Mouse (Mus musculus): Measurements from ENCODE around the gene Lpar4. TPM values are rescaled to one million over a fixed set of nuclear protein-coding genes. Genes with fewer than 3 reads are reported as not detected.

Gene Lpar4
- polyA plus RNA-seq (2021; fragmentation: Nextera tagmentation) = 0.46 and 0.82 TPM in 2 replicates
- long read RNA-seq, experiment 1, full-length matches to known transcripts = 1 of 1 reads
- long read RNA-seq, experiment 1, partial matches to known transcripts = 0 of 1 reads
- long read RNA-seq, experiment 1, other reads (novel, unspliced or antisense) = 0 of 1 reads
- long read RNA-seq, experiment 2, full-length matches to known transcripts = 2 of 4 reads
- long read RNA-seq, experiment 2, partial matches to known transcripts = 0 of 4 reads
- long read RNA-seq, experiment 2, other reads (novel, unspliced or antisense) = 2 of 4 reads

DNA sequence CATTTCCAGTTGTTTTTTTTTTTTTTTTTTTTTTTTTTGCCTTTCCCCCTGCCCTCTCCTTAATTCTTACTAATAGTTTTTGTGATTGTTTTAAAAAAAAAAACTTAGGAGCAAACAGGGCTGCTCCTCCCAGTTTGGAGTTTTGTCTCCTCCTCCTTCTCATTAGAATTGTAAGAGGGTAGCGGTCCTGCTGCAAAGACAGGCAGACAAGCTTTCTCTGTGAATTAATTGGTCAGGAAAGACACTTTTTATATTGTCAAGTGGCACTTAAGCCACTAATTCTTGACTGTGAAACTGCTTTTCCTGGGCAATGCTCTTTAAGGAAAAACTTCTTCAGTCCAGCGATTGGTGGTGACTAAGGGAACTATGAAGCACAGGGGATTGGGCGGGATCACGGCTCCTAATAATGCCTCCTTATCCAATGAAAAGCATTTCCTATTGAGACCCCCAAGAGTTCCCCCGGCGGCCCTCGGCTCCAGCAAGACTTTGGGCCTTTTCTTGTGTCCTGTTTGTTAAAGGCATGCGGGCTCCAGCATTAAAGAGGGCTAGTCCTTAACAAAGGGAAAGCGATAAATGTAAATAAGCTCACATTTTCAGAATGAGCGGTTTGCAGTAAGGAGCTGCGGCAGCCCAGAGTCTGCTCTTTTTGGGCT lies at the start of gene Lpar4:
Lpar4 (plus strand) TSS at position 451 of the 653 bp plus-strand sequence.

Other genes starting within 250 kb of the Lpar4 start
- gene Rtl3, start 80.0 kb upstream of the Lpar4 start, polyA plus RNA-seq (2021; fragmentation: Nextera tagmentation) = not detected in 2 replicates
- not detected in 2 replicates for gene P2ry10, start 167.9 kb downstream of the Lpar4 start, polyA plus RNA-seq (2021; fragmentation: Nextera tagmentation)
- 0.31 and 0.39 TPM in 2 replicates for gene P2ry10b, start 228.3 kb downstream of the Lpar4 start, polyA plus RNA-seq (2021; fragmentation: Nextera tagmentation)

All from left cerebral cortex, adult 6 months (tissue).